Mouse (Mus musculus) neural tube, embryonic 10.5 days (tissue): ENCODE measurements around the gene Bcl6.

Source experiments
- DNase-seq: peaks from one replicate; pipeline ENCODE4 v3.0.0-alpha.2; 2017; ENCODE audit warnings: low spot score; ENCODE audit errors: extremely low spot score

Gene Bcl6

GRCm38 (mm10) chr16:23991170-23991569 is 2.5 kb upstream of the Bcl6 start:
- DNase-seq, result peak; percentile 83

DNA sequence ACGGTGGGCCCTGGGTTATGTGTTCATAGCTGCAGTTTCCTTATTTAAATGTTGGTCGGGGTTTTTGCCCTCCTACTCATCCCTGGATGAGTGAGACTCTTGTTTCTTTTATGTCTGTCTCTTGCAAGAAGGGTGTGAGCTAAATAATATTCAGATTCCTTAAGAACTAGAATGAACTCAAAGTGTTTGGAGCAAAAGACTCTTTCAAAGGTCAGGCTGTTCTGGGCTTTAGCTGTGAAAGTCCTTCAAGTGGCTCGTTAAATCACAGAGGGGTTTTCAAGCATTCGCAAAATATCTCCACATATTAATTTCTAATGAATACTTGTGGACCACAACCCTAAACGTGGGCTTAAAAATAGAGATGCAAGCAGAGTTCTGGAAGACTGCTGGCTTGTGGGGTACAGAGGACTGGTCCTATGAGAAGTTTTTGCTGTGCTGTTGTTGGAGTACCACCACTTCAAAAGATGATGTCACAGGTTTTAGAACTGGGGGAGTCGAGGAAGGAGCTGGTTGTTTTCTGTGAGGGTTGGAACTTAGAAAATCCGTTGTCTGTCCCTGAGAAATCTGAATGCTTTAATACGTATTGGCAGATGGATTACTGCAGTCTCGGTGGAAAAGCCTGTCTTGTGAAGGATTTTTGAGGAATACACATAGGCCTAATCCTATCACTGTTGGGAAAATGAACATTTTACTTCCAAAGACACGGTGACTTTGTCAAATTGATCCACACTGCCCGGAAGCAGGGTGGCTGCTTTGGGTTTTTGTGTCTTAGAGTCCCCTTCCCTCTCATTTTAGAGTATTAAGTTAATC is 1.7 kb upstream of the Bcl6 start:
- no peak for DNase-seq

GRCm38 (mm10) chr16:23989209-23990160 is 833 bp upstream of the Bcl6 start:
- no peak for DNase-seq

- DNase-seq, result no peak
Measured at GRCm38 (mm10) chr16:23988157-23988465, 541 bp downstream of the Bcl6 start.

- DNase-seq, result peak; percentile 74
Measured at GRCm38 (mm10) chr16:23987341-23988156, 1.1 kb downstream of the Bcl6 start.

DNA sequence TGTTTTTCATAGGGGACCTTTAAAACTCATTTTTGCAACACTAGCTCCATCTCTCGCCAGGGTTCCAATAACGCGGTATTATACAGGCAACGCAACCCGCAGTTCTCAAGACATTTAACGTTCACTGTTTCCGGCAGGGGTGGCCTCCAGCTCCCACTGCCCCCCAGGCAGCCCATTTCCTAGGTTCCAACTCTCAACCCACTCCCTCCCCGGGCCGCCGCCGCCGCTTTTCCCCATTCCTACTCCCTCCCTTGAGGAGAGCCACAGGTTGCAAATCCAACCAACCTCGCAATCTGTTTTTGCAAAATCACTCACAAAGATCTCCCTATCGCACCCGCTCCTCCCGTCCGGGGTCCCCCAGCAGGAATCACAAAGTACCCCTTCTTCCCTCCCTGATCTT is 1.8 kb downstream of the Bcl6 start:
- peak; percentile 54 for DNase-seq

DNA sequence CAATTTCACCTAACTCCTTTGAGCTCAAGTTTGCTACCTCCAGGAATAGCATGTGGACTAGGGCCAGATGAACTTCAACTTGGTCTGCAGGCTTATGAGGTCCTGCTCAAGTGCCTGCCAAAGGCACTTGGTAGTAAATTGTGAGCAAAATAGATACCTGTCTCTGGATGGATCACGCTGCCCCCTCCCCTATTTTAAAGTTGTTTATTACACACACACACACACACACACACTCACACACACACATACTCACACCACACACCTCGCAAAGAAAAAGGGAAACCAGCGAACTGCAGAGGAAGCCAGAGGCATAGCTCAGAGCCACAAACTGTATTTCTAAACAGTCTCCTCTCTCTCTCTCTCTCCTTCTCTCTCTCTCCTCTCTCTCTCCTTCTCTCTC is 2.5 kb downstream of the Bcl6 start:
- no peak for DNase-seq

- DNase-seq, result no peak
Measured at GRCm38 (mm10) chr16:23985467-23985861, 3.2 kb downstream of the Bcl6 start.

DNA sequence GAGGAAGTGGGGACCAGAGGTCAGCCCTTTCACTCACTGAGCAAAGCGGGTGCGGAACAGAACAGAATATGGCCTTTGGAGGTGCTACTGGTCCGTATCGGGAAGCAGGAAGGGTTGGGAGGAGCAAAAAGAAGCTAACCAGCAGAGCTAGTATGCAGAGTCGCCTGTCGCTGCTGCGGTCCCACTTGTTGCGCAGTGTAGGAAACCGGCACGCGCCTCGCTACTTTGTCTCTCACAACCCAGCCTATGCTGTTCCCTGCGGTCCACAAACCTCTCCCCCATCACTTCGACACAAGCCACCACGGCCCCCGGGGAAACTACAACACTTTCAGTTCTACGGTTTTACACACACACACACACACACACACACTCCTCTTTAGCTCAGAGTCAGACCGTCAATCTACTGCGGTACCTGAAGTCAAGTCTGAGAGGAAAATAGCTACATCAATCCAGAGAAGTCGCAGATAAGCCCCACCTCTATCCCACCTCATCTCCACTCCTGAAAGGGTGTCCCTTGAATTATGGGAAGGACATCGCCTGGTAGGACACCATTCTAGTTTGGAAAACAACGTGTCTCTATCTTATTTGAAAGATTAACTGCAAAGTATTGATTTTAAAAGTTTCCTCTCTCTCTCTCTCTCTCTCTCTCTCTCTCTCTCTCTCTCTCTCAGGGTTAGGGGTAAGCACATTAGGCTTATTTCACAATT is 3.7 kb downstream of the Bcl6 start:
- DNase-seq, result peak; percentile 57

GRCm38 (mm10) chr16:23984183-23984582 is 4.5 kb downstream of the Bcl6 start:
- peak; percentile 90 for DNase-seq

- peak; percentile 81 for DNase-seq
Measured at GRCm38 (mm10) chr16:23982891-23983588, 5.6 kb downstream of the Bcl6 start.

GRCm38 (mm10) chr16:23981925-23982851 is 6.5 kb downstream of the Bcl6 start:
- peak; percentile 78 for DNase-seq

- DNase-seq, result peak; percentile 61
Measured at GRCm38 (mm10) chr16:23980991-23981720, 7.5 kb downstream of the Bcl6 start.

GRCm38 (mm10) chr16:23980201-23980870 is 8.3 kb downstream of the Bcl6 start:
- no peak for DNase-seq

GRCm38 (mm10) chr16:23979446-23979845 is 9.2 kb downstream of the Bcl6 start:
- DNase-seq, result no peak

- DNase-seq, result no peak
Measured at GRCm38 (mm10) chr16:23978495-23978894, 10.2 kb downstream of the Bcl6 start.

GRCm38 (mm10) chr16:23977732-23978131 is 10.9 kb downstream of the Bcl6 start:
- DNase-seq, result no peak

DNA sequence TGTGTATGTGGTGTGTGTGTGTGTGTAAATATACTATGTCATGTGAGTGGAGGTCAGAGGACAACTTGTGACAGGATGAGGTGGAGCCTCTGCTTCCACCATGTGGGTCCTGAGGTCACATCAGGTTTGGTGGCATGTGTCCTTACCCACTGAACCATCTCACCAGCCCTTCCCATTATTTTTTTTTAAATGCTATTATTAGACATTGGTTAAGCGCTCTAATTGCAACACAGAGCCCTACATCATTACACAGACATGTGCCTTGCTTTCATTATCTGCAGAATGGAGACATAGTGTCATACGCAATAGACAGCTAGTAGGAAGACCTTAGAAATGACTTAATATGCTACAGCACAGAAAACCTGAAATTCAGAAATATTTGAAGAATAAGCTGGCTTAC is 12.5 kb downstream of the Bcl6 start:
- DNase-seq, result no peak
